Mouse (Mus musculus): ENCODE measurements around the gene Grm8.

DNA sequence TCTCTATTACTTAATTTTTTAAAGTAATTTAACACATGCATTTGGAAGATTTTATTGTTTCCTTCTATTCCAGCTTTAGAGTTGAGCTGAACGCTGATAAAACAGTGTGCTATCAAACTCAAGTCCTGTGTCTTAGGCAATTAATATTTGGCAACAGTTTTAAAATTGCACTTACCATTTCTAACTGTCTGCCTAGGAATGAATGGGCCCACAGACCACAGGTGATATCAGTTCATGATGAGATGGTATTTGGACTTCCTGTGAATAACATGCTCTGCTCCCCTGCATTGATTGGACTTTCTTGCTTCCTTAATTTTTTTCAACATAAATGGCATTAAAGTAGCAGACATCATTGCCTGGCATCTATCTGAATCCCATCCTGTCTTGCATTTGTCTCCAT lies 232.8 kb downstream of the Grm8 start:
- TF ChIP-seq POLR2A (IDR thresholded peaks at IDR 0.05; ENCODE audit: extremely low read depth, insufficient read depth, low read length) (no peak), CTCF (IDR thresholded peaks at IDR 0.05; ENCODE audit: low read depth, low read length) (no peak)

Data from liver, adult 2 months (tissue).